Mouse (Mus musculus) cerebellum, adult 2 months (tissue): Measurements from ENCODE around the gene Ifi47.

Source experiments
- CTCF ChIP-seq: fragments of 200-500 bp; IDR thresholded peaks from 2 replicates; pipeline ENCODE4 v1.5.1; 2011; ENCODE audit warnings: low read depth, mild to moderate bottlenecking, control low read depth, low read length, moderate library complexity, borderline replicate concordance; ENCODE audit not compliant: insufficient read depth
- POLR2A ChIP-seq: fragments of 200-500 bp; IDR thresholded peaks from 2 replicates; pipeline ENCODE4 v1.6.1; 2011; ENCODE audit warnings: low read length, control low read depth, borderline replicate concordance; ENCODE audit not compliant: insufficient read depth

DNA sequence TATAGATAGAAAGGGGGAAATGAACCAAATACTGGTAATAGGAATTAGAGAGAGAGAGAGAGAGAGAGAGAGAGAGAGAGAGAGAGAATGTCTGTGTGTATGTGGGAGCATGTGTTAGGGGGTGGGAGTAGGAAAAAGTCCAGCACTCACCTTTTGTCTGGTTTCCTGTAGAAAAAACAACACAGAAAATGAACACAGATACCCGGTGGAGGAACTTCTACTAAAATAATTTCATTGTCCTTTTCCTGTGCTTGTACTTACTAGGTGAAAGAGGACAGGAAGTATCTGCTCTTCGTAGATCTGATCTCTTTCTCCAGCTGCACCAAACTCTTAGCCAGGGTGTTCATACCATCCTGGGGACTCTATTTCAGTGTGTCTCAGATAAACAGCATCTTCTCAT lies 37.8 kb downstream of the Ifi47 start:
- TF ChIP-seq POLR2A: no peak
- TF ChIP-seq CTCF: no peak
